Mouse (Mus musculus) retina, postnatal 1 day (tissue): ENCODE results near the gene Stk39.

ENCODE experiments used
- DNase-seq: peaks from one replicate; pipeline ENCODE4 v3.0.0-alpha.2; 2012

The Stk39 gene

GRCm38 (mm10) chr2:68215176-68215575, 256.9 kb downstream of the Stk39 start:
- no peak for DNase-seq

- DNase-seq, result no peak
Measured at GRCm38 (mm10) chr2:68214400-68214799, 257.7 kb downstream of the Stk39 start.

- DNase-seq, result no peak
Measured at GRCm38 (mm10) chr2:68211443-68211842, 260.6 kb downstream of the Stk39 start.

GRCm38 (mm10) chr2:68196245-68196644, 275.8 kb downstream of the Stk39 start:
- DNase-seq, result peak; percentile 54

GRCm38 (mm10) chr2:68194444-68194843, 277.6 kb downstream of the Stk39 start:
- DNase-seq, result no peak

- DNase-seq, result no peak
Measured at GRCm38 (mm10) chr2:68193465-68193837, 278.6 kb downstream of the Stk39 start.

GRCm38 (mm10) chr2:68192605-68193464, 279.2 kb downstream of the Stk39 start:
- no peak for DNase-seq

GRCm38 (mm10) chr2:68176425-68176824, 295.6 kb downstream of the Stk39 start:
- no peak for DNase-seq

- peak; percentile 80 for DNase-seq
Measured at GRCm38 (mm10) chr2:68171306-68171705, 300.8 kb downstream of the Stk39 start.

GRCm38 (mm10) chr2:68162012-68162411, 310.1 kb downstream of the Stk39 start:
- no peak for DNase-seq

GRCm38 (mm10) chr2:68160566-68160965, 311.5 kb downstream of the Stk39 start:
- no peak for DNase-seq
